Mouse (Mus musculus) spleen, adult 2 months (tissue): ENCODE measurements around the gene Mcur1. TPM values are rescaled to one million over a fixed set of nuclear protein-coding genes. Genes with fewer than 3 reads are reported as not detected.

Source experiments
- DNase-seq, 2 experiments: peaks; one replicate each; pipeline versions ENCODE4 v3.0.0 to v3.0.0-alpha.2; 2012 to 2021; ENCODE audit warnings: low spot score in 2 of 2, low read depth in 1 of 2
- H3K27ac ChIP-seq: fragments of 200-500 bp; 2 replicates; pipeline ENCODE4 v1.5.1; 2012; ENCODE audit warnings: low read length, inconsistent platforms; ENCODE audit not compliant: insufficient read depth
- H3K27me3 ChIP-seq: fragments of 200-500 bp; 2 replicates; pipeline ENCODE4 v1.6.1; 2012; ENCODE audit warnings: mild to moderate bottlenecking, moderate library complexity, low read length, inconsistent platforms; ENCODE audit not compliant: control insufficient read depth, insufficient read depth
- H3K36me3 ChIP-seq: fragments of 200-500 bp; 2 replicates; pipeline ENCODE4 v1.6.1; 2012; ENCODE audit warnings: mild to moderate bottlenecking, low read length, inconsistent platforms; ENCODE audit not compliant: control insufficient read depth, insufficient read depth
- H3K4me1 ChIP-seq: fragments of 200-500 bp; 2 replicates; pipeline ENCODE4 v1.6.1; 2011; ENCODE audit warnings: inconsistent platforms; ENCODE audit not compliant: control insufficient read depth, insufficient read depth, insufficient read length
- H3K4me3 ChIP-seq: fragments of 200-500 bp; 2 replicates; pipeline ENCODE4 v1.5.1; 2011; ENCODE audit warnings: mild to moderate bottlenecking, inconsistent platforms; ENCODE audit not compliant: insufficient read depth, insufficient read length; ENCODE audit errors: extremely low read depth
- CTCF ChIP-seq: fragments of 200-500 bp; IDR thresholded peaks from 2 replicates; pipeline ENCODE4 v1.5.1; 2011; ENCODE audit warnings: mild to moderate bottlenecking, inconsistent platforms; ENCODE audit not compliant: insufficient read depth, insufficient read length, insufficient replicate concordance; ENCODE audit errors: extremely low read depth
- POLR2A ChIP-seq: fragments of 200-500 bp; IDR thresholded peaks from 2 replicates; pipeline ENCODE4 v1.6.1; 2011; ENCODE audit warnings: low read depth, low read length, inconsistent platforms
- WGBS: fragments of 180-500 bp; shearing (Covaris S2); methylation state at CpG from one replicate; pipeline ENCODE4 v1.1.7; 2018; 5-methylcytosine and 5-hydroxymethylcytosine counted together
- polyA plus RNA-seq: library from polyadenylated mRNA; depleted of rRNA; stranded (reverse); fragments of >200 nt; gene quantifications from 2 replicates; pipeline ENCODE4 v1.2.3, GENCODE M21; 2012

The Mcur1 gene
- polyA plus RNA-seq, 1 experiment, result 10.0 TPM

DNA sequence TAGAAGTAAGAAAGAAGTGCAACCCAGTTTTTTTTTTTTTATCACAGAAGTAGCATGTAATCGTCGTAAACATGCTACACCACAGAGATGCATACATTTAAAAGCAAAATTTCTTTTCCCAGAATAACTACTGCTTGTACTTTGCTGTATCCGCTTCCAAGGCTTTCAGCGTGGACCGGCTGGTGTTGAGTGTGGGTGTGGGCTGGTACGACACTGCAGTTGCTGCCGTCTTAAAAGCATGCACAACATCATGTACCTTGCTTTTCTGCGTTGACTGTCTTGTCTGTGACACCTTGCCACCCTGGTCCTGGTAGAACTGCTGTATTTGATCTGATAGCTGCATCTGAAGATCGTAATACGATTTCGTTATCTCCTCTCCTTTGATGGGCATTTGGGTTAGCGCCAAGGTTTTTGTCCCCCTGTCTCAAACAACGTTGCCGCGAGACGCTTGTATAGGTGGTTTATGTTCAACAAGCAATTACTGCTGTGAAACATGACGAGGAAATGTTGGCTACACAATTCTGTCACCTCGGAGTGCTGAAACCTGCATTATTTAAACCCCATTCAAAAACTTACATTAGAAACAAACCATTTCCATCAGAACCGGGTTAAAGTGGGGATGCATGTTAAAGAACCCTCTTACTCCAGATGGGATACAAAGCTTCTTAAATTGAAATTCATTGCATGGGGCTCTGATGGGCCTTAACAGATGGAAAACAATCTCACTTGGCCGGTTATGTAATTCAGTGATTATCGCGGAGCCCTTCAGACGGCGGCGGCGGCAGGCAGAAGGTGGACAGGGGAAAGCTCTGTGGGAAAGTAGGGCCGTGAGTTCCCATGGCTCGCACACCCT is 32.1 kb upstream of the Mcur1 start:
- Histone ChIP-seq H3K36me3 (no peaks in the 10 kb centered on the region), H3K27me3 (no peaks in the 10 kb centered on the region), H3K27ac (no peak overlapping the region), H3K4me1 (no peaks in the 10 kb centered on the region), H3K4me3 (no peak overlapping the region)
- TF ChIP-seq CTCF (no peak), POLR2A (no peak)
- no peak for DNase-seq
- 80% methylated on average over 28 of the region's 28 CpGs for WGBS

DNA sequence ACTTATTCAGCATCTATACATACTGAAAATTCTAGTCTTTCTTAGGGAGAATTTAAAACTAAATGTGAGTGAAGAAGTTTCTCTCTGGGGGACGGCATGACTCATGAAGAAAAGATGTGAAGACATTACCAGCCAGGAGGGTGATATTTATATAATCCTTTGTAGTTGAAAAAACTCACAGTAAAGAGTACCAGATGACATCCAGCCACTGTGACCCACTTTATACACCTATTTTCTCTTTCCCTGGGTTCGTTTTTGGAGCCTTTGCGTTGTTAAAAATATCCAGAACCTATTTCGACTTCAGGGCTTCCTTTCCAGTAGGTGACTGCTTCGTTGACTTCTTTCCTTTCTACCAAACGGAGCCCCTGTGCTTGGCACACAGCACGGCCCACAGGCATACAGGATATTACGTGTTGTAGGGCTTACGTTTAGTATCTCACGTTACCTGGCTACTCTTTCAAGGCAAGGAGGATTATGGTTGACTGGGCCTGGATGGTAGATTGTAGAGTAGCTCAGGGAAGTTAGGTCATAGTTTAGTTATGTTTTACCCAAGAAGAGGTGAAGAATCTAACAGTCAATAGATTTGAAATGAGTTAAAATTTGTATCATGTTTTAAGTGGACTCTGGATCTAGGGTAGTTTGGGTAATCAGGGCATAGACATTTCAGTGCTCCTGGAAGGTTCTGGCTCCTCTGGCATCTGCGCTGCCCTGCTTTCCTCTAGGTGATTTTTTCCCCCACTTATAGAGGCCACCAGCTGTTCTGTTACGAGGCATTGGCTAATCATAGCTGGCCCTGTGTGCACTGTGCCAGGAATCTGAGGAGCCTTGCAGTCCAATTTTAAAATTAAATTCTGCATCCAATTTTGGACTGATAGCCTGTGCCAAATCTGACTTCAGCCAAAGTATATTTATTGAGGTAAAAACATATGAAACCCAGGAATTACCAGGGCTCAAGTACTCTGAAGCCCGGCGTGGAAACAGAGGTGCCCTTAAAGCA is 28.2 kb upstream of the Mcur1 start:
- no peak for TF ChIP-seq CTCF
- no peak for TF ChIP-seq POLR2A
- H3K27me3 ChIP-seq, result no peaks in the 10 kb centered on the region
- no peak for DNase-seq
- H3K27ac ChIP-seq, result no peak overlapping the region
- H3K36me3 ChIP-seq, result no peaks in the 10 kb centered on the region
- H3K4me3 ChIP-seq, result no peak overlapping the region
- WGBS, result 88% methylated on average over 14 of the region's 14 CpGs
- no peaks in the 10 kb centered on the region for H3K4me1 ChIP-seq

DNA sequence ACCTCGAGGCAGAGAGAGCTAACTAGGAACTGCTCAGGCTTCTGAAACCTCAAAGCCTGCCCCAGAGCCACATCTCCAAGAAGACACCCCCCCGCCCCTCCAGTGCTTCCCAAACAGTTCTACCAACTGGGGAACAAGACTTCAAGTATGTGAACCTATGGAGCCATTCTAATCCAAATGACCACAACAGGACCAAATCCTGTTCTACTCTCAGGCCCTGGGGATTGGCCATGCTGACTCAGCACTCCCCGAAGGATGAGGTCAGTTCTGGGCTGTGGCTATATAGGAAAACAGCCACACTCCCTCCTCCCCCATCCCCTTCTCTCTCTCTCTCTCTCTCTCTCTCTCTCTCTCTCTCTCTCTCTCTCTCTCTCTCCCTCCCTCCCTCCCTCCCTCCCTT is 27.0 kb upstream of the Mcur1 start:
- Histone ChIP-seq H3K4me3 (no peak overlapping the region), H3K4me1 (no peaks in the 10 kb centered on the region)
- WGBS, result 86% methylated on average over 3 of the region's 3 CpGs

GRCm38 (mm10) chr13:43585335-43585734 is 25.3 kb upstream of the Mcur1 start:
- H3K27ac ChIP-seq, result no peak overlapping the region
- no peaks in the 10 kb centered on the region for H3K36me3 ChIP-seq
- TF ChIP-seq CTCF, result no peak
- TF ChIP-seq POLR2A, result no peak
- no peaks in the 10 kb centered on the region for H3K27me3 ChIP-seq
- H3K4me3 ChIP-seq, result no peak overlapping the region
- DNase-seq, result no peak
- H3K4me1 ChIP-seq, result no peaks in the 10 kb centered on the region
- 83% methylated on average over 2 of the region's 2 CpGs for WGBS

More for the DNA sequence above, 27.0 kb upstream of the Mcur1 start:
- H3K27me3 ChIP-seq, result no peaks in the 10 kb centered on the region
- no peaks in the 10 kb centered on the region for H3K36me3 ChIP-seq
- DNase-seq, result no peak
- TF ChIP-seq CTCF (no peak), POLR2A (no peak)
- no peak overlapping the region for H3K27ac ChIP-seq

DNA sequence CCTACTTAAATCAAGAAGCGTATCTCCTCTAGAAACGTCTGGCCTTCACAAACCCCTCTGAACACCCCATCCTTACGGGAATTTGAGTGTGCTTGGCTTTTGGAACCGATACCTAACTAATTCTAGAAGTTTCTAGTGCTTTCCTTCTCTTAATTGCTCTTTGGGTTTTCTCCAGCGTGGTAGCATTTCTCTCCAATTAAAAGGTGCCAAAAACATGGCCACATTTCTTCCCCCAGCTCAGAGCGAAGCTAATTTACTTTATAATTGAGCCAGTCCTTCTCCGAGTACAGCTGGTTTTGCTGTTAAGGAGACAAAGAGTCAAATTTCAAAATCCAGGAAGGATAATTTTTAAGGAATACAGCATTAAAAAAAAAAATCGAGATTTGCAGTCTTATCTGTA is 23.5 kb upstream of the Mcur1 start:
- no peak for DNase-seq
- H3K27ac ChIP-seq, result no peak overlapping the region
- 71% methylated on average over 8 of the region's 8 CpGs for WGBS
- no peaks in the 10 kb centered on the region for H3K36me3 ChIP-seq
- H3K4me1 ChIP-seq, result no peaks in the 10 kb centered on the region
- TF ChIP-seq CTCF, result no peak
- no peak for TF ChIP-seq POLR2A
- H3K27me3 ChIP-seq, result no peaks in the 10 kb centered on the region
- no peak overlapping the region for H3K4me3 ChIP-seq

DNA sequence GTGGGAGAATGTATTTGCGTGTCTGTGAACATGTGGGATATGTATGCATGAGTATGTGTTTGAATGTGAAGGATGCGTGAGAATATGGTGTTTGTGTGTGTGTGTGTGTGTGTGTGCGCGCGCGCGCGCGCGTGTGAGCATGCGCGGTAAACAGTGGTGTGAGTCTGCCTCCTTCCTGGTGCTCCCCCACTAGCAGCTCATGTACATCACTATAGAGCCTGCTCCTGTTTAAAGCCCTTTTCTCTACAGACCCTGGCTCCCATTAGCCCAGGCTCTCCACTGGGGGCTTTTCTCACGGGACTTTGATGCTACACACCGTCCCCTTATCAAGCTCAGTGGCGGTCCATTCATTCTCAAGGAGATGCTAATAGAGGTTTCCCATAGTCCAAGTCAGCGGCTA is 23.0 kb upstream of the Mcur1 start:
- no peaks in the 10 kb centered on the region for H3K4me1 ChIP-seq
- TF ChIP-seq CTCF, result no peak
- no peak for TF ChIP-seq POLR2A
- no peaks in the 10 kb centered on the region for H3K27me3 ChIP-seq
- no peak for DNase-seq
- no peak overlapping the region for H3K27ac ChIP-seq
- 68% methylated on average over 16 of the region's 16 CpGs for WGBS
- H3K36me3 ChIP-seq, result no peaks in the 10 kb centered on the region
- no peak overlapping the region for H3K4me3 ChIP-seq

DNA sequence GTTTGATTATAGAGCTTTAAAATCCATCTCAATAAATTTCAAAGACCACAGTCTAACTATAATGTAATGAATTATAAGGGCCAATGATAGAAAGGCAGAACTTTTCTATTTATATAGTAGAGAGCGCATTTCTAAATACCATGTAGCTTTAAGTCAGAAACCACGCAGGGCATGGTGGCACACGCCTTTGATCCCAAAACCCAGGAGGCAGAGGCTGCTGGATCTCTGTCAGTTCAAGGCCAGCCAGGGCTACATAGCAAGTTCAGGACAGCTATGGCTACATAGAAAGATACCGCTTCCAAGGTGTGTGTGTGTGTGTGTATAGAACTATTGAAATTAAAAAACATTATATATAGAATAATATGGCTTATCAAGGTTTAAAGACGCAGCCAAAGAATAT is 20.7 kb upstream of the Mcur1 start:
- no peaks in the 10 kb centered on the region for H3K4me1 ChIP-seq
- no peaks in the 10 kb centered on the region for H3K27me3 ChIP-seq
- DNase-seq, result no peak
- TF ChIP-seq POLR2A (no peak), CTCF (no peak)
- H3K4me3 ChIP-seq, result no peak overlapping the region
- no peak overlapping the region for H3K27ac ChIP-seq
- 93% methylated on average over 5 of the region's 5 CpGs for WGBS
- H3K36me3 ChIP-seq, result no peaks in the 10 kb centered on the region
